Mouse (Mus musculus): Measurements from ENCODE around the gene Slc30a5.
A peak's percentile ranks its signal among the peaks of the same experiment; 100 is the strongest.
"Not testable (repeated sequence)": the region's sequence is repeated elsewhere in the genome, so short reads cannot be mapped to it uniquely, and the experiment has no call there.

Slc30a5 gene

GRCm38 (mm10) chr13:100841741-100842140, 8.5 kb upstream of the Slc30a5 start:
- DNase-seq (ENCODE audit: low read depth, low spot score) = no peak

- no peak for DNase-seq (ENCODE audit: low read depth, low spot score)
Measured at GRCm38 (mm10) chr13:100834777-100835176, 1.6 kb upstream of the Slc30a5 start.

- no peak for DNase-seq (ENCODE audit: low read depth, low spot score)
Measured at GRCm38 (mm10) chr13:100833640-100834002, 394 bp upstream of the Slc30a5 start.

- peak; percentile 37 for DNase-seq (ENCODE audit: low read depth, low spot score)
Measured at GRCm38 (mm10) chr13:100832188-100832587, 1.0 kb downstream of the Slc30a5 start.

GRCm38 (mm10) chr13:100831123-100831522, 2.1 kb downstream of the Slc30a5 start:
- DNase-seq (ENCODE audit: low read depth, low spot score) = no peak

DNA sequence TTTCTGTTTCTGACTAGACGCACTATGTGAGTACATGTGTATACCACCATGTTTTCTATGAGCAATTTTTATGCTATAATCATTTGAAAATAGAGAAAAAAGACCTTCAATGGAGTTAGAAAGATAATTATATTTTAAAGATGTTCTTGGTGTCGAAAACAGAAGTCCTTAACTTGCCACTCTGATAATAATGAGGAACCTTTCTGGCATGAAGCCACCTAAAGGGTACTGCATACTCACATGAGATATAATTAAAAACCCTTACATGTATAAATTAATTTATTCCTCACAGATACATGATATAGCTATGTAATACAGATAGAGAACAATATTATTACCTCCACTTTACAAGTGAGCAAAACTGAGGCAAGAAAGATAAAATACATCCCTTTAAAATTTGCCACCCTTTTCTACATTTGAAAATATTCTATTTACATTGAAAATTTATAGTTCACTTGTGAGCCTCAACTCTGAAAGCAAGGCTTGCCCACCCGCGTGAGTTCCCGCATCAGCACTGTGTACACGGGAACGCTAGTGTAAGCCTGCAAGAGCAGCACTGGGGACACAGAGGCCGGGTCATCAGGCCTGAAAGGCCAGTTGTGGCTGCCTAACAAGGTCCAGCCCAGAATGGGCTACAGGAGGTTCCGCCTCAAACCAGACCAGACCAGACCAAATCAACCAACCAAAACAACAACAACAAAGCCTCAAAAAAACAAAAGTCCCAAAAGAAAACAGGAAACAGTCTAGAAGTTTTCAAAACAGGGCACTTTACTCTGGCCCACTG, 7.4 kb downstream of the Slc30a5 start:
- no peak for DNase-seq (ENCODE audit: low read depth, low spot score)

- DNase-seq (ENCODE audit: low read depth, low spot score) = no peak
Measured at GRCm38 (mm10) chr13:100824916-100825315, 8.3 kb downstream of the Slc30a5 start.

- no peak for DNase-seq (ENCODE audit: low read depth, low spot score)
Measured at GRCm38 (mm10) chr13:100824306-100824705, 8.9 kb downstream of the Slc30a5 start.

- DNase-seq (ENCODE audit: low read depth, low spot score) = no peak
Measured at GRCm38 (mm10) chr13:100823863-100824262, 9.4 kb downstream of the Slc30a5 start.

DNA sequence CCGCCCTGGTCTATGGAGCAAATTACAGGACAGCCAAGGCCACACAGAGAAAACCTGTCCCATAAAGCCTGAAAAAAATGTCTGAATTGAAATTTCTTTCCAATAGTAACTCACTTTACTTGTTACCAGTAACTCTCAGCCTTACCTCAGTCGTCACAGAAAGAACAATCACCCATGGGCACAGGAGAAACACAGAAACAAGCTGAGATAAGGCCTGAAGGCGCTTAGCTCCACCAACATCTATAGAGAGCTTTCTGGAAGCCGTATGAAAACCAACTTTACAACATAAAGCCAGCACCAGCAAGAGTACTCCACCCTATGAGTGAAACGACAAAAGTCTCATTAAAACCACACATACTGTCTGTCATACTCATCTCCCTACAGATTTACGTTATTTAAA, 18.8 kb downstream of the Slc30a5 start:
- no peak for DNase-seq (ENCODE audit: low read depth, low spot score)

- DNase-seq (ENCODE audit: low read depth, low spot score) = peak; percentile 8
Measured at GRCm38 (mm10) chr13:100805776-100806175, 27.5 kb downstream of the Slc30a5 start.

- no peak for DNase-seq (ENCODE audit: low read depth, low spot score)
Measured at GRCm38 (mm10) chr13:100797171-100797570, 36.1 kb downstream of the Slc30a5 start.

GRCm38 (mm10) chr13:100789083-100789482, 44.1 kb downstream of the Slc30a5 start:
- no peak for DNase-seq (ENCODE audit: low read depth, low spot score)

DNA sequence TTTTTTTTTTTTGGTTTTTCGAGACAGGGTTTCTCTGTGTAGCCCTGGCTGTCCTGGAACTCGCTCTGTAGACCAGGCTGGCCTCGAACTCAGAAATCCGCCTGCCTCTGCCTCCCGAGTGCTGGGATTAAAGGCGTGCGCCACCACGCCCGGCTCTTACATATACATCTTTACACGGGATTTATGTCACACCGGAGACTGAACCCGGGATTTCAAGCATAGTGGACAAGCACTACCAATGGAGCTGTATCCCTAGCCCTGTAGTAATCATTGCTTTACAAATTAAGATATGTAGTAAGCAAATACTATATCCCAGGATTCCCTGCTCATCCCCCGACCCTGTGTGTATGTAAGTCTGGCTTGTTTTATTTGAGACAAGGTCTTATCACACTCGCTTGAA, 45.2 kb downstream of the Slc30a5 start:
- not testable (repeated sequence) for DNase-seq (ENCODE audit: low read depth, low spot score)

GRCm38 (mm10) chr13:100787316-100788010, 45.8 kb downstream of the Slc30a5 start:
- no peak for DNase-seq (ENCODE audit: low read depth, low spot score)

- DNase-seq (ENCODE audit: low read depth, low spot score) = peak; percentile 95
Measured at GRCm38 (mm10) chr13:100786414-100786867, 46.8 kb downstream of the Slc30a5 start, which contains the start of gene Ccnb1. Gene Ccnb1 (minus strand): TSS chr13:100786570.

DNA sequence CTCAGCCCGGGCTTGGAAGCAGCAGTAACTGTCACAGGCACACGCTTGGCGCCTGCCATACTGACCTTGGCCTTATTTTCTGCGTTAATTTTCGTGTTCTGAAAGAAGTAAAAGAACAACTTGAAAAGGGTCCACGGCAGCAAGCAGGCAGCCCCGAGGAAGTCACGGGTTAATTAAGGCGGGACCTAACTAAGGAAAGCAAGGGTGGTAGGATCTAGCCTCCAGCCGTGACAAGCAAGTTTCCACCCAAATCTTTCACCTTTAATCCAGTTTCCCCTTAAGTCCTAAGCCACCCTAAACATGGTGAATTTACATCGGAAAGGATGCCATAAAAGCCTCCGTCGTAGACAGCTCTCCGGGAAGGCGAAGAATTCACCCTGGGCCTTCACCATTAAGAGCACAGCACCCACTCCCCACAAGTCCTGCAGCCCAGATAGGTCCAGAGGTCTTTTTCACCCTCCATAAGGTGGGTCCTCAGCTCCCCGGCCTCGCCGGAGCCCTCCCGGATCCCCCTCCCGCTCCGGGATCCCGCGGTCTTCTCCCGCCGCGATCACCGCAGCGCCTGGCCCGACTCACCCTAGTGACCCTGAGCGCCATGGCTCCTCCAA, 47.3 kb downstream of the Slc30a5 start:
- DNase-seq (ENCODE audit: low read depth, low spot score) = peak; percentile 42

GRCm38 (mm10) chr13:100777491-100777890, 55.7 kb downstream of the Slc30a5 start:
- DNase-seq (ENCODE audit: low read depth, low spot score) = no peak

DNA sequence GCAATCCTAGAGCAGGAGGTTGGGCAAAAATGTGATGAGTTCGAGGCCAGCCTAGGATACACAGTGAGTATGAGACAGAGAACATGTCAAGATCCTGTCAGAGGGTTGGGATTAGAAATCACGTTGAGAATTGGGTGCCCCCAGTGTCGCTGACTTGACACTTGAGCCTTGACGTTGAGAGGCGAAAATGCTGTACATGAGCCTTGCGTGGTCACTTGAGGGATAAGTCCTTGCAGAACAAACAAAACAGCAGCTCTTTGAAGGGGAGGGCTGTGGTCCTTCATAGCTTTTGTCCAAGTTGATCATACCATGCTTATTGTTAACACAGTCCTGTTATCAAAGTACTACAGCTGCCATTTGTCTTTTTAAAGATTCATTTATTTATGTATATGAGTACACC, 56.5 kb downstream of the Slc30a5 start:
- DNase-seq (ENCODE audit: low read depth, low spot score) = no peak

- no peak for DNase-seq (ENCODE audit: low read depth, low spot score)
Measured at GRCm38 (mm10) chr13:100776056-100776419, 57.2 kb downstream of the Slc30a5 start.

- DNase-seq (ENCODE audit: low read depth, low spot score) = peak; percentile 93
Measured at GRCm38 (mm10) chr13:100775252-100776055, 57.8 kb downstream of the Slc30a5 start, which contains the start of gene Cenph. Gene Cenph (minus strand): TSS chr13:100775899.

GRCm38 (mm10) chr13:100774704-100775103, 58.5 kb downstream of the Slc30a5 start:
- DNase-seq (ENCODE audit: low read depth, low spot score) = no peak
